Mouse (Mus musculus): ENCODE data around the gene Wwtr1. TPM values are rescaled to one million over a fixed set of nuclear protein-coding genes. Genes with fewer than 3 reads are reported as not detected.

Wwtr1 gene
- polyA plus RNA-seq, 1 experiment from 2014 or later, result 11.2 TPM

GRCm38 (mm10) chr3:57572331-57572975, 3.3 kb downstream of the Wwtr1 start:
- no peaks in the 10 kb centered on the region for H3K9me3 ChIP-seq (ENCODE audit: control insufficient read depth, low read length)
- no peak overlapping the region for H3K4me2 ChIP-seq (ENCODE audit: low read depth, severe bottlenecking)
- no peak overlapping the region for H3K9ac ChIP-seq (ENCODE audit: low read length)
- no peak overlapping the region for H3K27ac ChIP-seq (replicated peaks; ENCODE audit: low read depth, low read length)
- ATAC-seq (ENCODE audit: insufficient number of reproducible peaks, low FRiP score, low TSS enrichment, low read depth) (no peak), DNase-seq (ENCODE audit: low spot score) (no peak)
- no peaks in the 10 kb centered on the region for H3K27me3 ChIP-seq (ENCODE audit: control insufficient read depth, insufficient read depth, low read length)
- WGBS, result 78% methylated on average over 6 of the region's 6 CpGs
- H3K4me3 ChIP-seq (ENCODE audit: low read depth, low read length), result no peak overlapping the region
- no peaks in the 10 kb centered on the region for H3K36me3 ChIP-seq (ENCODE audit: control insufficient read depth, insufficient read depth, low read length)
- H3K4me1 ChIP-seq (ENCODE audit: control insufficient read depth, insufficient read depth, low read length), result peaks cover 5% of the 10 kb centered on the region; the same call in 1 of the 2 replicates

GRCm38 (mm10) chr3:57566655-57567054, 9.1 kb downstream of the Wwtr1 start:
- H3K4me1 ChIP-seq (ENCODE audit: control insufficient read depth, insufficient read depth, low read length), result no peaks in the 10 kb centered on the region
- ATAC-seq (ENCODE audit: insufficient number of reproducible peaks, low FRiP score, low TSS enrichment, low read depth) (no peak), DNase-seq (ENCODE audit: low spot score) (no peak)
- no peaks in the 10 kb centered on the region for H3K27me3 ChIP-seq (ENCODE audit: control insufficient read depth, insufficient read depth, low read length)
- H3K4me2 ChIP-seq (ENCODE audit: low read depth, severe bottlenecking), result no peak overlapping the region
- H3K9ac ChIP-seq (ENCODE audit: low read length), result no peak overlapping the region
- no peak overlapping the region for H3K4me3 ChIP-seq (ENCODE audit: low read depth, low read length)
- WGBS, result 74% methylated on average over 5 of the region's 5 CpGs
- H3K27ac ChIP-seq (replicated peaks; ENCODE audit: low read depth, low read length), result no peak overlapping the region
- no peaks in the 10 kb centered on the region for H3K9me3 ChIP-seq (ENCODE audit: control insufficient read depth, low read length)
- no peaks in the 10 kb centered on the region for H3K36me3 ChIP-seq (ENCODE audit: control insufficient read depth, insufficient read depth, low read length)

GRCm38 (mm10) chr3:57563627-57564026, 12.1 kb downstream of the Wwtr1 start:
- Histone ChIP-seq H3K27ac (replicated peaks; ENCODE audit: low read depth, low read length) (no peak overlapping the region), H3K36me3 (ENCODE audit: control insufficient read depth, insufficient read depth, low read length) (no peaks in the 10 kb centered on the region), H3K4me2 (ENCODE audit: low read depth, severe bottlenecking) (no peak overlapping the region), H3K27me3 (ENCODE audit: control insufficient read depth, insufficient read depth, low read length) (no peaks in the 10 kb centered on the region), H3K4me3 (ENCODE audit: low read depth, low read length) (no peak overlapping the region), H3K4me1 (ENCODE audit: control insufficient read depth, insufficient read depth, low read length) (no peaks in the 10 kb centered on the region), H3K9ac (ENCODE audit: low read length) (no peak overlapping the region), H3K9me3 (ENCODE audit: control insufficient read depth, low read length) (no peaks in the 10 kb centered on the region)
- no peak for ATAC-seq (ENCODE audit: insufficient number of reproducible peaks, low FRiP score, low TSS enrichment, low read depth)
- DNase-seq (ENCODE audit: low spot score), result no peak
- WGBS, result 91% methylated on average over 5 of the region's 5 CpGs

GRCm38 (mm10) chr3:57562996-57563506, 12.7 kb downstream of the Wwtr1 start:
- DNase-seq (ENCODE audit: low spot score), result peak; percentile 34
- Histone ChIP-seq H3K9me3 (ENCODE audit: control insufficient read depth, low read length) (no peaks in the 10 kb centered on the region), H3K27ac (replicated peaks; ENCODE audit: low read depth, low read length) (no peak overlapping the region), H3K9ac (ENCODE audit: low read length) (no peak overlapping the region), H3K4me3 (ENCODE audit: low read depth, low read length) (no peak overlapping the region), H3K4me1 (ENCODE audit: control insufficient read depth, insufficient read depth, low read length) (no peaks in the 10 kb centered on the region), H3K4me2 (ENCODE audit: low read depth, severe bottlenecking) (no peak overlapping the region), H3K36me3 (ENCODE audit: control insufficient read depth, insufficient read depth, low read length) (no peaks in the 10 kb centered on the region), H3K27me3 (ENCODE audit: control insufficient read depth, insufficient read depth, low read length) (no peaks in the 10 kb centered on the region)
- WGBS, result 70% methylated on average over 6 of the region's 6 CpGs
- ATAC-seq (ENCODE audit: insufficient number of reproducible peaks, low FRiP score, low TSS enrichment, low read depth), result no peak

- WGBS, result 94% methylated on average over 6 of the region's 6 CpGs
- no peaks in the 10 kb centered on the region for H3K4me1 ChIP-seq (ENCODE audit: control insufficient read depth, insufficient read depth, low read length)
- H3K27ac ChIP-seq (replicated peaks; ENCODE audit: low read depth, low read length), result no peak overlapping the region
- DNase-seq (ENCODE audit: low spot score) (no peak), ATAC-seq (ENCODE audit: insufficient number of reproducible peaks, low FRiP score, low TSS enrichment, low read depth) (no peak)
- no peak overlapping the region for H3K4me2 ChIP-seq (ENCODE audit: low read depth, severe bottlenecking)
- no peaks in the 10 kb centered on the region for H3K27me3 ChIP-seq (ENCODE audit: control insufficient read depth, insufficient read depth, low read length)
- no peak overlapping the region for H3K4me3 ChIP-seq (ENCODE audit: low read depth, low read length)
- H3K9me3 ChIP-seq (ENCODE audit: control insufficient read depth, low read length), result no peaks in the 10 kb centered on the region
- no peak overlapping the region for H3K9ac ChIP-seq (ENCODE audit: low read length)
- no peaks in the 10 kb centered on the region for H3K36me3 ChIP-seq (ENCODE audit: control insufficient read depth, insufficient read depth, low read length)
These were observed 16.9 kb downstream of the Wwtr1 start for GRCm38 (mm10) chr3:57558761-57559160.

- Histone ChIP-seq H3K27ac (replicated peaks; ENCODE audit: low read depth, low read length) (no peak overlapping the region), H3K4me3 (ENCODE audit: low read depth, low read length) (no peak overlapping the region), H3K27me3 (ENCODE audit: control insufficient read depth, insufficient read depth, low read length) (no peaks in the 10 kb centered on the region), H3K9me3 (ENCODE audit: control insufficient read depth, low read length) (no peaks in the 10 kb centered on the region), H3K36me3 (ENCODE audit: control insufficient read depth, insufficient read depth, low read length) (no peaks in the 10 kb centered on the region), H3K4me2 (ENCODE audit: low read depth, severe bottlenecking) (no peak overlapping the region), H3K9ac (ENCODE audit: low read length) (no peak overlapping the region), H3K4me1 (ENCODE audit: control insufficient read depth, insufficient read depth, low read length) (no peaks in the 10 kb centered on the region)
- ATAC-seq (ENCODE audit: insufficient number of reproducible peaks, low FRiP score, low TSS enrichment, low read depth) (no peak), DNase-seq (ENCODE audit: low spot score) (no peak)
- WGBS, result 93% methylated on average over 4 of the region's 4 CpGs
These were observed 18.3 kb downstream of the Wwtr1 start for GRCm38 (mm10) chr3:57557408-57557807.

- Histone ChIP-seq H3K4me3 (ENCODE audit: low read depth, low read length) (no peak overlapping the region), H3K4me1 (ENCODE audit: control insufficient read depth, insufficient read depth, low read length) (no peaks in the 10 kb centered on the region), H3K27me3 (ENCODE audit: control insufficient read depth, insufficient read depth, low read length) (no peaks in the 10 kb centered on the region), H3K9me3 (ENCODE audit: control insufficient read depth, low read length) (no peaks in the 10 kb centered on the region), H3K27ac (replicated peaks; ENCODE audit: low read depth, low read length) (no peak overlapping the region), H3K36me3 (ENCODE audit: control insufficient read depth, insufficient read depth, low read length) (no peaks in the 10 kb centered on the region), H3K9ac (ENCODE audit: low read length) (no peak overlapping the region), H3K4me2 (ENCODE audit: low read depth, severe bottlenecking) (no peak overlapping the region)
- ATAC-seq (ENCODE audit: insufficient number of reproducible peaks, low FRiP score, low TSS enrichment, low read depth) (no peak), DNase-seq (ENCODE audit: low spot score) (no peak)
- WGBS, result 74% methylated on average over 3 of the region's 3 CpGs
These were observed 20.1 kb downstream of the Wwtr1 start for GRCm38 (mm10) chr3:57555560-57555959.

- Histone ChIP-seq H3K4me3 (ENCODE audit: low read depth, low read length) (no peak overlapping the region), H3K27me3 (ENCODE audit: control insufficient read depth, insufficient read depth, low read length) (no peaks in the 10 kb centered on the region), H3K9ac (ENCODE audit: low read length) (no peak overlapping the region), H3K36me3 (ENCODE audit: control insufficient read depth, insufficient read depth, low read length) (no peaks in the 10 kb centered on the region), H3K27ac (replicated peaks; ENCODE audit: low read depth, low read length) (no peak overlapping the region), H3K9me3 (ENCODE audit: control insufficient read depth, low read length) (no peaks in the 10 kb centered on the region), H3K4me2 (ENCODE audit: low read depth, severe bottlenecking) (no peak overlapping the region), H3K4me1 (ENCODE audit: control insufficient read depth, insufficient read depth, low read length) (no peaks in the 10 kb centered on the region)
- no peak for ATAC-seq (ENCODE audit: insufficient number of reproducible peaks, low FRiP score, low TSS enrichment, low read depth)
- DNase-seq (ENCODE audit: low spot score), result no peak
- 89% methylated on average over 3 of the region's 3 CpGs for WGBS
These were observed 20.8 kb downstream of the Wwtr1 start for GRCm38 (mm10) chr3:57554890-57555239.

All from limb, embryonic 11.5 days (tissue).